Mouse (Mus musculus) neural tube, embryonic 15.5 days (tissue): ENCODE results near the gene 4930524J08Rik. TPM values are rescaled to one million over a fixed set of nuclear protein-coding genes. Genes with fewer than 3 reads are reported as not detected.

Source experiments
- ATAC-seq: fragments of 200-750 bp; cut with Nextera tagmentation; 2 replicates; pipeline ENCODE4 v1.8.0; 2017; ENCODE audit warnings: mild to moderate bottlenecking, moderate TSS enrichment, moderate library complexity; ENCODE audit not compliant: low FRiP score
- H3K27ac ChIP-seq: fragments of 300-500 bp; sonication (generic); replicated peaks from 2 replicates; pipeline ENCODE4 v1.5.1; 2015; ENCODE audit warnings: mild to moderate bottlenecking, inconsistent platforms
- H3K27me3 ChIP-seq: fragments of 300-500 bp; sonication (generic); replicated peaks from 2 replicates; pipeline ENCODE4 v1.6.1; 2015; ENCODE audit warnings: inconsistent platforms
- H3K36me3 ChIP-seq: fragments of 300-500 bp; sonication (generic); 2 replicates; pipeline ENCODE4 v1.6.1; 2015; ENCODE audit warnings: inconsistent platforms
- H3K4me1 ChIP-seq: fragments of 300-500 bp; sonication (generic); 2 replicates; pipeline ENCODE4 v1.6.1; 2015; ENCODE audit warnings: inconsistent platforms
- H3K4me2 ChIP-seq: fragments of 300-500 bp; sonication (generic); 2 replicates; pipeline ENCODE4 v1.6.1; 2015; ENCODE audit warnings: inconsistent platforms, mild to moderate bottlenecking, moderate library complexity
- H3K4me3 ChIP-seq: fragments of 300-500 bp; sonication (generic); replicated peaks from 2 replicates; pipeline ENCODE4 v1.5.1; 2015; ENCODE audit warnings: mild to moderate bottlenecking, inconsistent platforms
- H3K9ac ChIP-seq: fragments of 300-500 bp; sonication (generic); replicated peaks from 2 replicates; pipeline ENCODE4 v1.6.1; 2015; ENCODE audit warnings: mild to moderate bottlenecking, inconsistent platforms
- H3K9me3 ChIP-seq: fragments of 300-500 bp; sonication (generic); replicated peaks from 2 replicates; pipeline ENCODE4 v1.6.1; 2016; ENCODE audit warnings: inconsistent platforms
- WGBS: fragments of 180-500 bp; shearing (Covaris S2); methylation state at CpG from one replicate; pipeline ENCODE4 v1.1.7; 2015; ENCODE audit warnings: mixed read lengths; 5-methylcytosine and 5-hydroxymethylcytosine counted together
- polyA plus RNA-seq: library from polyadenylated mRNA; unstranded; fragments of >200 nt; fragmentation: Nextera tagmentation; extraction: Ambion mirVana; gene quantifications from 2 replicates; pipeline ENCODE4 v1.2.1, GENCODE M21; 2015

The 4930524J08Rik gene
- polyA plus RNA-seq, 1 experiment from 2014 or later, result 2.3 TPM

GRCm38 (mm10) chr5:99975061-99975460, 3.8 kb upstream of the 4930524J08Rik start:
- Histone ChIP-seq H3K4me3 (no peak overlapping the region), H3K4me1 (peaks cover 39% of the 10 kb centered on the region), H3K9ac (no peak overlapping the region), H3K27me3 (no peaks in the 10 kb centered on the region), H3K27ac (no peak overlapping the region), H3K9me3 (no peaks in the 10 kb centered on the region), H3K36me3 (no peaks in the 10 kb centered on the region), H3K4me2 (peak overlapping the region; percentile 82)
- WGBS, result 61% methylated on average over 4 of the region's 4 CpGs
- ATAC-seq, result no peak

GRCm38 (mm10) chr5:99975776-99976175, 3.1 kb upstream of the 4930524J08Rik start:
- H3K9me3 ChIP-seq, result no peaks in the 10 kb centered on the region
- no peaks in the 10 kb centered on the region for H3K27me3 ChIP-seq
- H3K36me3 ChIP-seq, result no peaks in the 10 kb centered on the region
- H3K9ac ChIP-seq, result no peak overlapping the region
- H3K4me1 ChIP-seq, result peaks cover 44% of the 10 kb centered on the region
- WGBS, result 75% methylated on average over 1 of the region's 1 CpGs
- peak overlapping the region; percentile 13; the same call in 1 of the 2 replicates for H3K4me3 ChIP-seq
- H3K4me2 ChIP-seq, result peak overlapping the region; percentile 82
- no peak overlapping the region for H3K27ac ChIP-seq
- ATAC-seq, result no peak

GRCm38 (mm10) chr5:99976334-99976955, 2.4 kb upstream of the 4930524J08Rik start:
- WGBS, result 9% methylated on average over 8 of the region's 8 CpGs

GRCm38 (mm10) chr5:99977516-99978301, 1.2 kb upstream of the 4930524J08Rik start:
- H3K4me3 ChIP-seq, result peak overlapping the region; percentile 66
- H3K27ac ChIP-seq, result peak overlapping the region; percentile 99
- under 1% methylated on average over 48 of the region's 50 CpGs for WGBS
- H3K36me3 ChIP-seq, result no peaks in the 10 kb centered on the region
- H3K9me3 ChIP-seq, result no peaks in the 10 kb centered on the region
- H3K4me1 ChIP-seq, result peaks cover 44% of the 10 kb centered on the region
- ATAC-seq, result peak; percentile 46
- H3K9ac ChIP-seq, result peak overlapping the region; percentile 85
- peak overlapping the region; percentile 82 for H3K4me2 ChIP-seq
- H3K27me3 ChIP-seq, result no peaks in the 10 kb centered on the region

More at GRCm38 (mm10) chr5:99976334-99976955, 2.4 kb upstream of the 4930524J08Rik start:
- Histone ChIP-seq H3K4me2 (peak overlapping the region; percentile 82), H3K36me3 (no peaks in the 10 kb centered on the region), H3K4me3 (peak overlapping the region; percentile 66), H3K9me3 (no peaks in the 10 kb centered on the region), H3K4me1 (peaks cover 44% of the 10 kb centered on the region), H3K27me3 (no peaks in the 10 kb centered on the region), H3K27ac (no peak overlapping the region), H3K9ac (peak overlapping the region; percentile 85)
- ATAC-seq, result no peak

- Histone ChIP-seq H3K9ac (no peak overlapping the region), H3K27me3 (no peaks in the 10 kb centered on the region), H3K4me2 (no peak overlapping the region), H3K36me3 (no peaks in the 10 kb centered on the region), H3K4me3 (no peak overlapping the region), H3K27ac (no peak overlapping the region), H3K4me1 (0 out of 2 replicates have a peak, but pooled peaks cover 8% of the 10 kb centered on the region), H3K9me3 (no peaks in the 10 kb centered on the region)
- 94% methylated on average over 9 of the region's 9 CpGs for WGBS
- no peak for ATAC-seq
Measured at GRCm38 (mm10) chr5:99983452-99984061, 4.7 kb downstream of the 4930524J08Rik start.

GRCm38 (mm10) chr5:99994166-99994565, 15.3 kb downstream of the 4930524J08Rik start:
- Histone ChIP-seq H3K4me3 (no peak overlapping the region), H3K9me3 (0 out of 2 replicates have a peak, but pooled peaks cover 6% of the 10 kb centered on the region), H3K36me3 (no peaks in the 10 kb centered on the region), H3K4me2 (no peak overlapping the region), H3K4me1 (no peaks in the 10 kb centered on the region), H3K9ac (no peak overlapping the region), H3K27ac (no peak overlapping the region), H3K27me3 (no peaks in the 10 kb centered on the region)
- WGBS, result 77% methylated on average over 3 of the region's 3 CpGs
- ATAC-seq, result no peak

- H3K27ac ChIP-seq, result no peak overlapping the region
- H3K27me3 ChIP-seq, result no peaks in the 10 kb centered on the region
- H3K4me1 ChIP-seq, result no peaks in the 10 kb centered on the region
- no peak overlapping the region for H3K4me3 ChIP-seq
- H3K36me3 ChIP-seq, result no peaks in the 10 kb centered on the region
- no peak for ATAC-seq
- no peak overlapping the region for H3K9ac ChIP-seq
- 96% methylated on average over 3 of the region's 3 CpGs for WGBS
- H3K9me3 ChIP-seq, result 0 out of 2 replicates have a peak, but pooled peaks cover 6% of the 10 kb centered on the region
- H3K4me2 ChIP-seq, result no peak overlapping the region
Measured at GRCm38 (mm10) chr5:99994680-99995079, 15.8 kb downstream of the 4930524J08Rik start.

GRCm38 (mm10) chr5:100000048-100000447, 21.2 kb downstream of the 4930524J08Rik start:
- 0 out of 2 replicates have a peak, but pooled peaks cover 6% of the 10 kb centered on the region for H3K9me3 ChIP-seq
- H3K27me3 ChIP-seq, result no peaks in the 10 kb centered on the region
- no peaks in the 10 kb centered on the region for H3K4me1 ChIP-seq
- no peaks in the 10 kb centered on the region for H3K36me3 ChIP-seq
- no peak for ATAC-seq
- 73% methylated on average over 7 of the region's 7 CpGs for WGBS
- no peak overlapping the region for H3K9ac ChIP-seq
- no peak overlapping the region for H3K4me2 ChIP-seq
- H3K4me3 ChIP-seq, result no peak overlapping the region
- H3K27ac ChIP-seq, result no peak overlapping the region

GRCm38 (mm10) chr5:100000500-100000899, 21.6 kb downstream of the 4930524J08Rik start:
- Histone ChIP-seq H3K9me3 (0 out of 2 replicates have a peak, but pooled peaks cover 6% of the 10 kb centered on the region), H3K4me3 (no peak overlapping the region), H3K4me1 (no peaks in the 10 kb centered on the region), H3K4me2 (no peak overlapping the region), H3K27me3 (no peaks in the 10 kb centered on the region), H3K27ac (no peak overlapping the region), H3K9ac (no peak overlapping the region), H3K36me3 (no peaks in the 10 kb centered on the region)
- WGBS, result 53% methylated on average over 8 of the region's 8 CpGs
- no peak for ATAC-seq

GRCm38 (mm10) chr5:100003895-100004294, 25.0 kb downstream of the 4930524J08Rik start:
- Histone ChIP-seq H3K4me1 (no peaks in the 10 kb centered on the region), H3K9ac (no peak overlapping the region), H3K4me3 (no peak overlapping the region), H3K4me2 (no peak overlapping the region), H3K9me3 (no peaks in the 10 kb centered on the region), H3K27me3 (no peaks in the 10 kb centered on the region), H3K36me3 (no peaks in the 10 kb centered on the region), H3K27ac (no peak overlapping the region)
- WGBS, result 91% methylated on average over 4 of the region's 4 CpGs
- no peak for ATAC-seq

- no peak overlapping the region for H3K4me3 ChIP-seq
- 71% methylated on average over 3 of the region's 3 CpGs for WGBS
- H3K9ac ChIP-seq, result no peak overlapping the region
- H3K36me3 ChIP-seq, result no peaks in the 10 kb centered on the region
- H3K27me3 ChIP-seq, result no peaks in the 10 kb centered on the region
- ATAC-seq, result no peak
- H3K9me3 ChIP-seq, result no peaks in the 10 kb centered on the region
- H3K4me2 ChIP-seq, result no peak overlapping the region
- no peaks in the 10 kb centered on the region for H3K4me1 ChIP-seq
- H3K27ac ChIP-seq, result no peak overlapping the region
Measured at GRCm38 (mm10) chr5:100005431-100005830, 26.6 kb downstream of the 4930524J08Rik start.
